Mouse (Mus musculus) heart, postnatal 0 days (tissue): ENCODE results near the gene Rnf183.
"Not testable (repeated sequence)": the region's sequence is repeated elsewhere in the genome, so short reads cannot be mapped to it uniquely, and the experiment has no call there.

Experiments used
- CTCF ChIP-seq: IDR thresholded peaks from 2 replicates; pipeline ENCODE4 v1.5.1; 2016; ENCODE audit warnings: antibody characterized with exemption, control low read depth, low read depth
- EP300 ChIP-seq: IDR thresholded peaks from 2 replicates; pipeline ENCODE4 v1.6.1; 2016; ENCODE audit warnings: antibody characterized with exemption, low read depth

- peak; percentile 29 for TF ChIP-seq CTCF
- not testable (repeated sequence) for TF ChIP-seq EP300
Measured at GRCm38 (mm10) chr4:62479593-62479936, 44.5 kb upstream of the Rnf183 start.
